Mouse (Mus musculus) B cell, adult 2 months (primary cell): ENCODE measurements around the gene Prok2.

Source experiments
- DNase-seq, 2 experiments: peaks; one replicate each; pipeline ENCODE4 v3.0.0; 2022

The Prok2 gene

GRCm38 (mm10) chr6:99725971-99726561 lies at the start of gene Prok2:
Gene Prok2, minus strand, starts transcription at chr6:99726392.
- no peak for DNase-seq

DNA sequence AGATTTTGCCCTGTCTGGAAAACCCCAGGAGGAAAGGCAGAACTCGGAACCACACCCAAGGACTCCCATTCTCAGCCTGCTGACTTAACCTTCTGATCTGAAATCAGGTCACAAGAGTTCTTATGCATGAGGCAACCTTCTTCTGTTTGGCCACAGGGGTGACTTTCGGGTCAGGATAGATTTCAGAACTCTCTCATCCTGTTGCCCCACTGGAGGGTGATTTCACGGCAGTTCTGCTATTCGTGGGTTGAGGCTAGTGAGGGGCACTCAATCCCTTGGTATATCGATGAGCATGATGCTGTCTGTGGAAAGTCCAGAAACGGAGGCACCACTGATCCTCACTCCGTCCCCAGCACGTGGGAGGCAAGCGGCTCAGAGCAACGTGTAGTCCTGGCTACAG lies 48.5 kb upstream of the Prok2 start:
- DNase-seq = no peak

- DNase-seq = peak in 1 of 2 experiments; percentile 4
Measured at GRCm38 (mm10) chr6:99768495-99768894, 42.3 kb upstream of the Prok2 start.

- DNase-seq = no peak
Measured at GRCm38 (mm10) chr6:99764916-99765315, 38.7 kb upstream of the Prok2 start.

DNA sequence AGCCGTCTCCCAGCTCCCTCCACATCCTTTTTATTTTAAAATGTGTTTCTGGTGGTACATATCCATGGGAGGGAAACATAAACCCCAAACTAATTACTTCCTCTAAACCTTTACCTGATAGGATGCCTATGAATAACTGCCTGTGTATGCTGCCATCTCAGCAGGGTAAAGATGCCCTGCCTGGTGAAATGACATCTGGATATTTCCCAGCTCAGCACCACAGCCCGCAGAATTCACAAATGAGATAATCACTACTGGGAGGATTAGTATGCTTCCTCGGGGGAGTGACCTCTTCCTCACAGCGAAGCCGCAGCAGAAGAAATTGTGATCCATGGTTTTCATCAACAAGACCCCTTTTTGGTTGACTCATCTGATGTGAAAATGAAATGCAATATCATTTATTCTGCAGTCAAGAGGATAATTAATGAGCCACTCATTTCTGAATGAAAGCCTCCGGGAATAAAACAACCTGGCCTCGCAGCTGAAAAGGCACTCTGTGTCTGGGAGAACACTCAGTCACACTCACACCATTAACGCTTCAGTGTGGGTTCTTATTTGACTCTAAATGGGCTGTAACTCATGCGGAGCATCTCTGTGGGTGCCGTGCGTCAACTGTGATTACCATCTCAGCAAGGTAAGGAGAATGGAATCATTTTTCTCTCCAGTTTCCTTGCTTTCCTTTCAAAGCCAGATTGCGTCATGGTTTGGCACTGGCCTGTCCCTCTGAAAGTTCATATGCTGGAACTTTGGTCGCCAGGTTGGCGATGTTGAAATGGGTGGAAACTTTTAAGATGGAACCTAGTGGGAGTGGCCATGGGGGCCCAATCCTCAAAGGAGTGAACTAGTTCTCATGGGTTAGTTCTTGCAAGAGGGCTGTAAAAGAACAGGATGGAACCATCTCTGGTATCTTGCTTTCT lies 36.1 kb upstream of the Prok2 start:
- no peak for DNase-seq

DNA sequence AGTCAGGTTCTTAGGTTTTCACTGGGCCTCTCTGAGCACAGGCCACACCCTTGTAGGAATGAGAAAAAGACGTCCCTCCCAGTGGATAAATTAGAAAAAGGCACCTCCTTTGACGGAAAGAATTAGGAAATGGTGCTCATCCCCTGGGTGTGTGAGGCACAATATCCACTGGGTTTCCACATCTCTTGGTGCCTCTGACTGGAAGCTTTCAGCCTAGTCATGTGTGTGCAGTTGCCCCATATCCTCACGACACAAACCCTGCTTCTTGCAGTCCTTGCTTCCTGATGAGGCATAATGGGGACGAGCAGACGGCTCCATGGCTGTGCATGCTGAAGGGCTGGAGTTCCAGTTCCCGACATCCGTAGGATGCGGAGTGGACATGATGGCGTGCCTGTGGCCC lies 29.9 kb upstream of the Prok2 start:
- DNase-seq = no peak

- DNase-seq = no peak
Measured at GRCm38 (mm10) chr6:99751308-99751707, 25.1 kb upstream of the Prok2 start.

- no peak for DNase-seq
Measured at GRCm38 (mm10) chr6:99746275-99746674, 20.1 kb upstream of the Prok2 start.

GRCm38 (mm10) chr6:99742866-99743265 lies 16.7 kb upstream of the Prok2 start:
- no peak for DNase-seq

GRCm38 (mm10) chr6:99734666-99735065 lies 8.5 kb upstream of the Prok2 start:
- no peak for DNase-seq

- DNase-seq = no peak
Measured at GRCm38 (mm10) chr6:99732673-99733072, 6.5 kb upstream of the Prok2 start.

- DNase-seq = no peak
Measured at GRCm38 (mm10) chr6:99731926-99732325, 5.7 kb upstream of the Prok2 start.

DNA sequence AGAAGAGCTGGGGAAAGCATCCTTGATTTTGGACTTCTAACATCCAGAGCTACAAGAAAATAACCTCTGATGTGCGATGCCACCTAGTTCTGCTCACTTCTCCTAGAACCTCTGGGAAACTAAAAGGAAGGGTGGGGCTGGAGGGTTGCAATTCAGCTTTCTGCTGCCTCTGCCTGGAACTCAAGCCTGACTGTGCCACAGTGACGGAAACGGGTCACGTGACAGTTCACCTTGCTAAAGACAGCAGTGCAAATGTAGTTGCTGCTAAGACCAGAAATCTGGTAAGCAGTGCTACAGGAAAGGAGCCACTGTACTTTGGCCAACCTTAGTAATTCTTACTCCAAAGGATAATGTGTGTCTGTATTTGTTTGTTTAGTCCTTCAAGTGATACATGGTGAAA lies 3.7 kb upstream of the Prok2 start:
- DNase-seq = no peak

DNA sequence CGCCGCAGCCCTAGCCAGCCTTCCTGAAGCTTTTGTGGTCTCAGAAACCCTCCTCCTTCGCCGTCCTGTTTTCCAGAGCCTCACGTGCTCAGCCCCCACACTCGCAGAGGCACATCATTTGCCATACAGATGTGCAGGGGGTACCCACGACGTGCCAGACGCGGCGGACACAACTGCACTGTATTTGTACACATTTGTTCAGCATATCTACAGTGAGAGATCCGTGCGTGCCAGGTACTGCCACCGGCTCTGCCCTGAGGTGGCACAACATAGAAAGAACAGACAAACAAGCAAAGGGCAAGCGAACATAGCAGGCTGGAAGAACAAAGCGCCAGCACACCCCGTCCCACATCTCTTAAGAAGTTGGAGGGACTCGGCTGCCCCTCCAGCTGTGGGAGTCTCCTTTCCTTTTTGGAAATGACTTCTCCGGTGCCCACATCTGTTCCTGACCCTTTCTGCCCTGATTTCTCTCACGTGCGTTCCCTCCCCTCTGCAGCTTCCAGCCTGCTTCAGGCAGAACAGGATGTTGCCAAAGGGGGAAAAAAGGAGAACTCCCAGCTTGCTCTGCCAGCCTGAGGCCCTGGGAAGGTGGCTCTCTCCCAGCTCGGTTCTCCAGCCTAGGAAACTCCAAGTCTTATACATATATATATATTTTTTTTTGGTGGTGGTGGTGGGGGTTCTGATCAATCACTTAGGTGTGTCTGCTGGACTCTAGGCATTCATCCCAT lies 548 bp upstream of the Prok2 start:
- DNase-seq = no peak

- DNase-seq = no peak
Measured at GRCm38 (mm10) chr6:99722390-99722789, 3.8 kb downstream of the Prok2 start.

DNA sequence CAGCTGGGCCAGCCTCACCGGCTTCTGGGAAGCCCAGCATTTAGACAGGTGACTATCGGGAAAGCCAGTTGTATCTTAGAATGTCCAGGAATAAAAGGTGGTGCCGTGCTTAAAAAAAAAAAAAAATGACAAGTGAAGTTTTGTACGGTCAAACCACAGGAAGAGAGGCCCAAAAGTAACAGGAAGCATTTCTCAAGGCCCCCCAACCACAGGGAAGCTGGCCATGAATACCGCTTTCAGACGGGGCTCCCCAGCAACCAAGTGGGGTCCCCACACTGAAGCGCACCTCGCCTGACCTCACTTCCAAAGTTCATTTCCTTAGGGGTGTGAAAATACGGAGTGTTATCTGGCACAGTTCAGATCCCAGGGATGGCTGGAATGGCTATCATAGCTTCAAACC lies 5.2 kb downstream of the Prok2 start:
- no peak for DNase-seq

GRCm38 (mm10) chr6:99715913-99716312 lies 10.3 kb downstream of the Prok2 start:
- no peak for DNase-seq

DNA sequence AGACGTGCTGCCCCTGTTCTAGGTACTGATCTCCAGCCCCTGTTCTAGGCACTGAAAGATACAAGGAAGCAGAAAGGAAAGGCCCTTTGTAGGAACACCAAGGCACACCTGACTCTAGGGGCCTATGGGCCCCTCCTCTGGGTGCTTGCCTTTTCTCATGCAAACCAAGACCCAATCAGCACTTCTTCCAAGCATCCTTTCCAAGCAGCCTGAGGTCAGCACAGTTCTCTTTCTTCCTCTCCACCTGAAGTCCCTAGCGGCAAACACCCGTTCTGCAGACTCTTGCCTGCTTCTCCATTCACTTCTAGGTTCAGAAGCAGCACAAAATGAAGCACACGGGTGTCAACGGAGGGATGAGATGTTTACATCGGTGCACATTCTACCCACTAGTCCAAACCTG lies 11.0 kb downstream of the Prok2 start:
- no peak for DNase-seq

GRCm38 (mm10) chr6:99713256-99713655 lies 12.9 kb downstream of the Prok2 start:
- DNase-seq = no peak

DNA sequence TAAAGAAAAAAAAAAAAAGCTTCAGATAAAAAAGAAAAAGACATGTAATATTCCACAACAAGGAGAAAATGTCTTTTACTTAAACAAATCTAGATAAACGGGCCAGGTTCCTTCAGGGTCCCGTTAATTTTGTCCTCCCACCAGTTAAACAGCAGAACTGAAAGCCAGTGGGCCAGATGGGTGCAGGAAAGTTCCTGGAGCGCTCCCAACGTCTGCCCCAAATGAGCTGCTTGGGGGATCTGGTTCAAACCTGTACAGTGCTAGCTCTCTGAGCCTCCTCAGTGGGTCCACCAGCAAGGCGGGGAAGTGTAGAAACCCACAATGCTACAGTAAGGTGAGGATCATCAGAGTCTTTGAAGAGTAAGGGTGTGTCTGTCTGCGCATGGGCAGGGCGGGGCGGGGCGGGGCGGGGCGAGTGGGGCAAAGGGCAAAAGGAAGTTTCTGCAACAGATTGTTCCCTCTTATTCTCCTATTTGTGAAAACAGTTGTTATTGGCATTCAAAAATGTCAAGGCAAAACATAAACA lies 14.6 kb downstream of the Prok2 start:
- DNase-seq = no peak

- DNase-seq = no peak
Measured at GRCm38 (mm10) chr6:99700484-99700883, 25.7 kb downstream of the Prok2 start.

- DNase-seq = no peak
Measured at GRCm38 (mm10) chr6:99692916-99693841, 33.0 kb downstream of the Prok2 start.
